Comparison of ENCODE assay signal across 12 mouse cellular contexts in the genomic region with DNA sequence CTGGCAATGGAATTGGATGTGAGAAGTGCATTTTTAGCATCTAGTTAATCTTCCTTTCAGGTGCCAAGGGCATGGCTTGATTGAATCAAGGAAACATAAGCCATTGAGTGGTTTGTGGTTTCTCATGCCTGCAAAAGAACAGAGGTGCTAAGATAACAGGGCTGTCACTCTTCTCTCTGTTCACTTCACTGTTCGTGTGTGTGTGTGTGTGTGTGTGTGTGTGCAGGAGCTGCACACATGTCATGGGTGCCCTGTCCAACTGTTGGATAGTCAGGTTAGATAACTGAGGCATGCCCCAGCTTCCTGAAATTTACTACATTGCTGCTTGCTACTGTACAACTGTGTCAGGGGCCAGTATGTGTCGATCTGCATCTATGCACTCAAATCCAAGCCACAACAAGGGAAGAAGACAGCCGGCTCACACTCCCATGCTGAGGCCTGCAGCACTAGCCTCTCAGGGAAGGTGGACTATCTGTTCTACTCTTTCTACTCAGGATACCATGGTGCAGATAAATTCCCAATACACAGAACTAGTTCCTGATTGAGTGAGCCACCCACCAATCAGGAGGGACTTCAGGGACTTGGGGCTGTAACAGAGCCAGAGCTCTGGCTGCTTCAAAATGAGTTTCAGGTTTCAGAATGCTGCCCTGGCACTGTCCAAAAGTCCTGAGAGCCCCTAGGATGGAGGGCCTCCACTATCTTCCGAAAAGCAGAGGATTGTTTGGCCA.
DNase-seq lines count a peak whose midpoint lies in the region; ATAC-seq lines count a peak whose summit lies in the region.
"Had no signal": no experiment of that assay in that cellular context is flagged by ENCODE, and none has a peak within 500 bp of the region (broad histone marks: within the 10 kb centered on the region; RNA-seq: fewer than 3 reads in every experiment).

No protein-coding gene starts in this region.

- no peak for ATAC-seq in heart, embryonic 11.5 days (replicated peaks; ENCODE audit: insufficient number of reproducible peaks, low FRiP score, low TSS enrichment)
- ATAC-seq in lung, embryonic 16.5 days (ENCODE audit: low read depth): peak; percentile 53
- ATAC-seq in embryonic facial prominence, embryonic 15.5 days (ENCODE audit: insufficient number of reproducible peaks, low FRiP score, low TSS enrichment, low read depth): peak; percentile 29; the same call in 1 of the 2 replicates

- H3K36me3 ChIP-seq in heart, embryonic 11.5 days (ENCODE audit: control insufficient read depth, insufficient read depth, low read length): no peaks in the 10 kb centered on the region
- H3K36me3 ChIP-seq in lung, embryonic 16.5 days (ENCODE audit: control insufficient read depth, insufficient read depth, low read length): no peaks in the 10 kb centered on the region
- H3K36me3 ChIP-seq in embryonic facial prominence, embryonic 15.5 days: no peaks in the 10 kb centered on the region
- H3K36me3 ChIP-seq: kidney, embryonic 15.5 days; liver, embryonic 13.5 days; neural tube, embryonic 12.5 days had no signal

- no peaks in the 10 kb centered on the region for H3K27me3 ChIP-seq in heart, embryonic 11.5 days (ENCODE audit: control insufficient read depth, insufficient read depth, low read length)
- no peaks in the 10 kb centered on the region for H3K27me3 ChIP-seq in lung, embryonic 16.5 days (ENCODE audit: control insufficient read depth, insufficient read depth, low read depth, low read length)
- no peaks in the 10 kb centered on the region for H3K27me3 ChIP-seq in embryonic facial prominence, embryonic 15.5 days
- H3K27me3 ChIP-seq: kidney, embryonic 15.5 days; liver, embryonic 13.5 days; neural tube, embryonic 12.5 days had no signal

- H3K9ac ChIP-seq in heart, embryonic 11.5 days (ENCODE audit: low read depth, low read length): no peak overlapping the region
- no peak overlapping the region for H3K9ac ChIP-seq in lung, embryonic 16.5 days (ENCODE audit: low read length)
- H3K9ac ChIP-seq in embryonic facial prominence, embryonic 15.5 days: no peak overlapping the region
- H3K9ac ChIP-seq: kidney, embryonic 15.5 days; liver, embryonic 13.5 days; neural tube, embryonic 12.5 days had no signal

- no peaks in the 10 kb centered on the region for H3K9me3 ChIP-seq in heart, embryonic 11.5 days (replicated peaks; ENCODE audit: control insufficient read depth, low read length)
- no peaks in the 10 kb centered on the region; the same call in 1 of the 2 replicates for H3K9me3 ChIP-seq in lung, embryonic 16.5 days (ENCODE audit: control insufficient read depth, low read length)
- H3K9me3 ChIP-seq in embryonic facial prominence, embryonic 15.5 days (replicated peaks): no peaks in the 10 kb centered on the region
- H3K9me3 ChIP-seq: kidney, embryonic 15.5 days; liver, embryonic 13.5 days had no signal

- H3K4me1 ChIP-seq in heart, embryonic 11.5 days (ENCODE audit: control insufficient read depth, insufficient read depth, low read length): peaks cover 20% of the 10 kb centered on the region
- no peaks in the 10 kb centered on the region for H3K4me1 ChIP-seq in lung, embryonic 16.5 days (replicated peaks; ENCODE audit: control insufficient read depth, insufficient read depth, low read length)
- peaks cover 13% of the 10 kb centered on the region for H3K4me1 ChIP-seq in embryonic facial prominence, embryonic 15.5 days

- 47% methylated on average over 4 of the region's 4 CpGs for WGBS in heart, embryonic 11.5 days (ENCODE audit: insufficient replicate concordance)
- WGBS in lung, embryonic 16.5 days: 56% methylated on average over 4 of the region's 4 CpGs
- WGBS in embryonic facial prominence, embryonic 15.5 days: 45% methylated on average over 4 of the region's 4 CpGs

- H3K27ac ChIP-seq in heart, embryonic 11.5 days (ENCODE audit: low read depth, low read length): no peak overlapping the region
- H3K27ac ChIP-seq in lung, embryonic 16.5 days (ENCODE audit: low read length): no peak overlapping the region
- no peak overlapping the region for H3K27ac ChIP-seq in embryonic facial prominence, embryonic 15.5 days (replicated peaks)
- H3K27ac ChIP-seq: kidney, embryonic 15.5 days; liver, embryonic 13.5 days; neural tube, embryonic 12.5 days had no signal

- no peak for DNase-seq in heart, adult 8-10 months (ENCODE audit: low spot score)
- DNase-seq in lung, postnatal 36 days: no peak
- DNase-seq in thymus, postnatal 4 days: peak; percentile 20
- DNase-seq in c-Kit-positive CD71-positive TER-119-positive erythroid progenitor cells, embryonic 14.5 days (ENCODE audit: low spot score): no peak
- no peak for DNase-seq in cerebellum, postnatal 4 days (ENCODE audit: low spot score in 2 of 2)
- DNase-seq: cerebellum, adult 8-10 months; liver, embryonic 13.5 days had no signal

- no peak overlapping the region for H3K4me3 ChIP-seq in heart, embryonic 11.5 days (ENCODE audit: low read depth, low read length)
- H3K4me3 ChIP-seq in lung, embryonic 16.5 days (ENCODE audit: low read length): no peak overlapping the region
- H3K4me3 ChIP-seq in embryonic facial prominence, embryonic 15.5 days (replicated peaks): no peak overlapping the region
- H3K4me3 ChIP-seq: kidney, embryonic 15.5 days; liver, embryonic 13.5 days; neural tube, embryonic 12.5 days had no signal

- peak overlapping the region; percentile 0 for H3K4me2 ChIP-seq in heart, embryonic 11.5 days
- H3K4me2 ChIP-seq in lung, embryonic 16.5 days (ENCODE audit: low read depth, low read length): no peak overlapping the region
- no peak overlapping the region for H3K4me2 ChIP-seq in embryonic facial prominence, embryonic 15.5 days (replicated peaks)
- H3K4me2 ChIP-seq: kidney, embryonic 15.5 days; liver, embryonic 13.5 days; neural tube, embryonic 12.5 days had no signal
